Mouse (Mus musculus) cerebellum, adult 9-10 months (tissue): Measurements from ENCODE around the gene Gm28919.
"Not testable (repeated sequence)": the region's sequence is repeated elsewhere in the genome, so short reads cannot be mapped to it uniquely, and the experiment has no call there.

ENCODE experiments used
- DNase-seq: peaks from one replicate; pipeline ENCODE4 v3.0.0; 2022

The Gm28919 gene

DNA sequence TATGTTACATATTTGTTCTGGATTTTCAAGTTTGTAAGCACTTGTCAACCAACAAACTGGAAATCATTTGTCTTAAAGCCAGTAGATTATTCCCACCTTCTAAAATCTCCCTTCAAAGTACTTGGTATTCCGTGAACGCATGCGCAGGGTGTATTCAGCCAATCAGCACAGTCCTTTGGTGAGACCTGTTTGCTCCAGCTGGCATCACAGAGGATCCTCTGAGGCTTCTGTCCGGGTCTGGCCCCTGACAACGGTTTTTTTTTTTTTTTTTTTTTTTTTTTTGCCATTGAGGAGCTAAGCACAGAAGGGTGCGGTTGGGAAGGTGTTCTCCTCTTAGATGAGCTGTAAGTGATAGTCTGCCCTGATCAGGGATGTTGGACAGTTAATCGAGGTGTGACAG lies at the start of gene Gm28919:
Gm28919 (plus strand) TSS at position 301 of the 400 bp plus-strand sequence.
- DNase-seq, result not testable (repeated sequence)
